Mouse (Mus musculus): ENCODE results near the gene Asap2.

The Asap2 gene

DNA sequence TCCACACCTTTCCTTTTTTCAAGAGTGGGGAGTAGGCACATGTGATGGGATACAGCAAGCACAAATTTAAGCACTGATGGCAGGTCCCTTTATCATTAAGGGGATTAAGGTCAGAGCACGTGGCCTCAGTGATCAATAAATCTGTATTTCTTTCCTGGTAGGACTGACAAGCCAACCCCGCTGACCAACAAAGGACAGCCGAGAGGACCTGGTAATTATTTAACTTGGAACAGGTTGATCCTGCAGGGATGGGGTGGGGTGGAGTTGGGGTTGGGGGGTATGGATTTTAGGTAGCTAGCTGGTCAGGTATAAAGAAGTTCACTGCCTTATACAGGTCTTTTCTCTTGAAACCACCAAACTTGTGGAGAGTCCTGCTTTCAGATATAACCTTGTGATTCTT, 274.7 kb downstream of the Asap2 start:
- DNase-seq (ENCODE audit: low spot score in 2 of 2): no peak

GRCm38 (mm10) chr12:21265501-21265900, 275.2 kb downstream of the Asap2 start:
- DNase-seq (ENCODE audit: low spot score in 2 of 2): no peak

DNA sequence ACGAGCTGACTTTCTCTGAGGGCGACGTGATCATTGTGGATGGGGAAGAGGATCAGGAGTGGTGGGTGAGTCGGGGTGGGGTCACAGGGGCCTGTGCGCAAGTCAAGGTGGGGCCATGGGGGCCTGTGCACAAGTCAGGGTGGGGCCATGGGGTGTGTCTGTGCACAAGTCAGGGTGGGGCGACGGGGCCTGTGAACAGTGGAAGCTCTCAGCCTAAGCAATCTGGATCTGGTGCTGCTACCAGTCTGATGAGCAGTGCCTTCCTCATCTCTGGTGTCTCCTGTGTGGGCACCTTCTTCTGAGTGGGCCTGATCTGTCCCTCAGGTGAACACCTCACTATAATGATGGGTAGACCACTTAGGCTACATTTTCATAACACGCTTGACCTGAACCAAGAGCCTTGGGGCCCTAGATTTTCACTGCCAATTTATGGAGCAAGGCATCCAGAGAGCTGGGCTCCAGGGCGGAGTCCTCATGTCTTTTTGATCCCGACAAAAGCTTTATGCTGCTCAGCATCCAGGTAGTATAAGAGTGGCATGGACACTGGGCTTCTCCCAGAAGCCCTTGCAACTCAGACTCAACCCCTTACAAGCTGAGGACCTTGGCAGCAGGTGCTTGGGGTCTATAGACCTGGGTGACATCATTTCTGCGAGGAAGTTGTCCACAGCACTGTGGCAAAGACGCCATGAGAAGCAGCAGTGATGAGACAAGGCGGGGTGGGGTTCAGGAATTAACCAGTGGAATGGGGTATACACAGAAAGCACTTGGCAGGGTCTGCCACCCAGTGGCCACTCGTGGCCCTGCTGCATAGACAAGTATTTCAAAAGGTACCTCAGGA, 275.9 kb downstream of the Asap2 start:
- peak; percentile 24 to 30 for DNase-seq (ENCODE audit: low spot score in 2 of 2)

DNA sequence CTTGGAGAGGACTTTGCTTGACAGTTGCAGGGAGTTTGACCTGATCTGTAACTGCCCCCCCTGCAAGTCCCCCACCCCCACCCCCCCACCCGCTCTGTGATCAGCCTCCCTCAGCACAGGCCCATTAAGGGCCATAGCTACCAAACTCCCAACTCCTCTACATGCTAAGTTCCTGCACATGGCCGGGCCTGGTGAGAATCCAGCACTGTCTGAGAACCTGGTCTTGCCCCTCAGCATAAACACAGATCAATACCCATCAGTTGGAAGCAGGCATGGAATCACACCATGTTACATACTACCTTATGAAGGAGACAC, 276.5 kb downstream of the Asap2 start:
- no peak for DNase-seq (ENCODE audit: low spot score in 2 of 2)

DNA sequence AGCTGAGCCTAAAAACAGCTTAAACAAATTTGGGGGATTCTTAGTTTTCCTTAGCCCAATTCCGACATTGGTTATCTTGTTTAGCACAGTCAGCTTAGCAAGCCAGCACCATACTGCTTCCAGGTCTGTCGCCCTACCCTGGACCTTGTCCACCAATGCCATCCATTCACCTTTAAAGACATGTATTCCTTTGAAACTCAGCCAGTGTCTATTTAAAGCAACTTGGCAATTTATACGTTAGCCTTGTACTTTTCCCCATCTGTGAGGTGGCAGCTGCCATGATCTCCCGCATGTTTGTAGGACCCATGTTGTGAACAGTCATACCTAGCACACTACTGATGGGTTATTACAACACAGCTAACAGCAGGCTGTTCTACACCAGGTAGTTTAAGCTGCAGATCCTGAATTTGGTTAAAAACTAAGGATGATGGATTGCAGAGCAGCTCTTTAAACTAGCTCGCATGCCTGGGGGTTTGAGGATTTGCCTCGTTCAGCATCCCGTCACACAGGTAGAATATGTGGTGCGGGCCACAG, 277.9 kb downstream of the Asap2 start:
- no peak for DNase-seq (ENCODE audit: low spot score in 2 of 2)

- DNase-seq (ENCODE audit: low spot score in 2 of 2): no peak
Measured at GRCm38 (mm10) chr12:21274446-21274845, 284.2 kb downstream of the Asap2 start.

DNA sequence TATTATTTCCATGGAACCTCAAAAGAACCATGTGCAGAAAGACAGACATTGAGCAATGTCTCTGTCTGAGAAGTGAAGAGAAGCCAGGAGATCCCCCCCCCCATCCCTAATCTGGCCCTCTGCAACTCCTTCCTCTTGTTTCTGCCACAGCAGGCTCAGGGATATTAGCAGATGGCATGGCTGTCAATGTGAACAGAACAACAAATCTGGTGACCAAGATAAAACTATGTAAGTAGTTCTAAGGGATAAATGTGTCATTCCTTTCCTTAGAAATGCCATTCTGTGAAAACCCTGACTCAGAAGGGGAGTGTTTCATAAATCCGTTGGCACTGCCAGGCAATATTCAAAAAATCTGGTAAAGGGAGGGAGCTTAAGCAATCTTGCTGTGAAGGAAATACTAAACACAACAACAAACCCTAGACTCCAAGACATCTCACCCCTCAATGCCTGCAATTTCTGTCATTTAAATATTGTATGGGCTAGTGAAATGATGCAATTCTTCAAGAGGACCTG, 287.1 kb downstream of the Asap2 start:
- no peak for DNase-seq (ENCODE audit: low spot score in 2 of 2)

DNA sequence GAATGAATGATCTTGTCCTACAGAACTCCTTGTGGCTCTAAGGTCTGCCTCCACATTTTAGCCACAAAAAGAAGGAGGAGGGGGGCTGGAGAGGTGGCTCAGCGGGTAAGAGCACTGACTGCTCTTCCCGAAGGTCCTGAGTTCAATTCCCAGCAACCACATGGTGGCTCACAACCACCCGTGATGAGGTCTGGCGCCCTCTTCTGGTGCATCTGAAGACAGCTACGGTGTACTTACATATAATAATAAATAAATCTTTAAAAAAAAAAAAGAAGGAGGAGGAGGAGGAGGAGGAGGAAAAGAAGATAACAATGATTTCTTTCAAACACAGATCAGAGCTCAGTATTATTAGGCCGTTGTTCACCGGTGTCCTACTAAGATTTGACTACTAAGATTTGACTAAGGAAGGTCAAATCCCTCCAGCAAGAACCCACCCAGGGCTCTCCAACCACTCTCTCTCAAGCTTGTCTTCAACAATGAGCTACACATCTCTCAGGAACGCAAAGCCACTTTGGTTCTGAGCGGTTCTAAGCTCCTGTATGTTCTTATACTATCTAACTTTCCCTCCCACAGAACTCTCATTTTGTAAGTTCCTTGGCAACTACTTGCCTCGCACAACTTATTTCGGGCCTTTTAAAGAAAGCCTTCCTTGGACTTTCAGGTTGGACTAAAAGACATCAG, 294.6 kb downstream of the Asap2 start, which contains the start of gene Cpsf3:
Cpsf3 (plus strand) TSS at position 631 of the 681 bp plus-strand sequence.
- no peak for DNase-seq (ENCODE audit: low spot score in 2 of 2)

GRCm38 (mm10) chr12:21285508-21286242, 295.4 kb downstream of the Asap2 start:
- DNase-seq (ENCODE audit: low spot score in 2 of 2): no peak

- DNase-seq (ENCODE audit: low spot score in 2 of 2): peak; percentile 96 to 97
Measured at GRCm38 (mm10) chr12:21286243-21286622, 296.0 kb downstream of the Asap2 start, which contains the start of gene Itgb1bp1. TSS of gene Itgb1bp1 (minus strand) at chr12:21286284.

DNA sequence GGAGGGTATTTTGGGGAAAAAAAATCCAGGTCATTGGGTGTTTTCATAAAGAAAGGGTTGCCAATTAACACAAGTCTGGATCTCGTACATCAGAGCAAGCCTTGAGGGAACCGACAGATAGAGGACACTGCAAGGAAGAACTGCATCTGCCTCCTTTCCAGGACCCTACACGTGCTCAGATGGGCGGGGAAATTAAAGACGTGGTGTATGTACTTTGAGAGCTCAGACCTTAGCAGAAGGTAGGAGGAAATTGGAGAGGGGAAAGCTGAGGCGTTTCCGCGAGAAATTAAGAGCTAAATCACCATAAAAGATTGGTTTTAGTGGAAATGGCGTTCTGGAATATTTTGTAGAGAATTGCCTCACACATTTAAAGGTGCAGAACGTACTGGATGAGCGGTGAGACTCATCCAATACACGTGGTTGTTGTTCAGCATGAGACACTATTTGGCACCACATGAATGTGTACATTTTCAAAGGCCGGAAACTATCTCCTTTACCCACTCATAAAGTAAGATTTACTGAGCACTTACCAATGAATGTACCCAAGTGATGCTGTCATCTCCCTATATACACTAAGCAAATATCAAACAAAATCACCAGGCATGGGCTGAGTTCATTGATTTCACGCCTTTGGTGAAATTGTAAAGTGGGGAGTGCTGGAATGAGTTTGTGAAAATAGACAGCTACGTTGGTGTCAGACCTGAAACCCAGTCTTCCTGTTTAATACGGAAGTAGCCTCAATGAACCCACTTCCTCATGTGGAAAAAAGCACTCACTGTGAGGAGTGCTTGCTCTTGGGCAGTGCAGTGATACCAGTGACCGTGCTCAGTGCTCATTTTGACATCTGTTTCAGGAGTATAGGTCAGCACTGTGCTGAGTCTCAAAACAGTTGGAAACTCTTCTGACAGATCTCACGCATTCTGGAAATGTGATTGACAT, 296.7 kb downstream of the Asap2 start:
- peak; percentile 64 to 72 for DNase-seq (ENCODE audit: low spot score in 2 of 2)

- DNase-seq (ENCODE audit: low spot score in 2 of 2): no peak
Measured at GRCm38 (mm10) chr12:21288716-21289395, 298.6 kb downstream of the Asap2 start.

GRCm38 (mm10) chr12:21289651-21290050, 299.4 kb downstream of the Asap2 start:
- DNase-seq (ENCODE audit: low spot score in 2 of 2): no peak

GRCm38 (mm10) chr12:21298856-21299255, 308.6 kb downstream of the Asap2 start:
- no peak for DNase-seq (ENCODE audit: low spot score in 2 of 2)

DNA sequence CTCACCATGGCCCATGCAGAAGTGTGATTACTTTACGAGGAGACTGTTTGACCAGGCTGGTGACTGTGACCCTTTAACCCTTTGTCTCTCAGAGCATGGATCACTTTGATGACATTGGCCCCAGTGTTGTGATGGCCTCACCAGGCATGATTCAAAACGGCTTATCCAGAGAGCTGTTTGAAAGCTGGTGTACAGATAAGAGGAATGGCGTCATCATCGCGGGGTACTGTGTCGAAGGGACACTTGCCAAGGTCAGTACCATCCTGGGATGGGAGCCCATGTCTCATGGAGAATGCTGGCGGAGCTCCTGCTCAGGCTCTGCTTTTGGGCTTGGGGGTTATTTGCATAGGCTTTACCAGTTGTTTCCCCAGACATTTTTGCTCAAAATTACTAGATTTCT, 311.1 kb downstream of the Asap2 start:
- no peak for DNase-seq (ENCODE audit: low spot score in 2 of 2)

- DNase-seq (ENCODE audit: low spot score in 2 of 2): no peak
Measured at GRCm38 (mm10) chr12:21301932-21302331, 311.7 kb downstream of the Asap2 start.

DNA sequence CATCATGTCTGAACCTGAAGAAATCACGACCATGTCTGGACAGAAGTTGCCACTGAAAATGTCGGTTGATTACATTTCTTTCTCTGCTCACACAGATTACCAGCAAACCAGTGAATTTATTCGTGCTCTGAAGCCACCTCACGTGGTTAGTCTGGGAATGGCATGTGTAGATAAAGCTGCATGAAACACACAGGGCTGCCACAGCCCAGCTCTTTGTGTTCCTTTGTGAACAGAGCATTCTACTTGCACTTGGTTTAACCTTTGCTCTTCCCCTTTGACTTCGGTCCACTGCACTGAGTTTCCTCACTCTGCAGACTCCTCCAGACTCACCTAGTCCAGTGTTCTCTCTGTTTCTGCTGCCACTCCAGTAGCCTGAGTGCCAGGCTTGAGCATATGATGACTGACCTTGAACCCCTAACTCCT, 312.1 kb downstream of the Asap2 start:
- DNase-seq (ENCODE audit: low spot score in 2 of 2): no peak

GRCm38 (mm10) chr12:21305741-21306140, 315.5 kb downstream of the Asap2 start:
- no peak for DNase-seq (ENCODE audit: low spot score in 2 of 2)

GRCm38 (mm10) chr12:21306721-21307120, 316.5 kb downstream of the Asap2 start:
- no peak for DNase-seq (ENCODE audit: low spot score in 2 of 2)

DNA sequence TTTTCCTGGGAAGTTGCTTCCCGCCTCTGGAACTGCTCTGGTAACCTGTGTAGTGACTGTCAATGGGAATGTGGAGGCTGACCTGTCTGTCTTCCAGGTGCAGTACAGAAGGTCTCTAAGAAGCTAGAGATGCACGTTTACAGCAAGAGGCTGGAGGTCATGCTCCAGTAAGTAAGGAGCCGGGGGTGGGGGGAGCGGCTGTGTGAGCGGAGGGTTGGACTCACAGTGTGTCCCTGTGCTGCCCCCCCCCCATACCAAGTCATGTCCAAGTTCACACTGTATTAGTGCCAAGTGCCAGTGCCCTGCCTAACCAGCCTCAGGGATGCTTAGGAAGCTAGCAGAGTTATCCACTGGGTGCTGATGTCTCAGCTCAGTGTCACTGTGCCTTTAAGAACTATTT, 321.9 kb downstream of the Asap2 start:
- DNase-seq (ENCODE audit: low spot score in 2 of 2): no peak
